Mouse (Mus musculus): ENCODE measurements at regions not wholly inside any gene's neighbourhood (a gene's known extent, or its start where the extent isn't known, plus 50 kb on each side); places are given as distances from the start of the nearest gene placed in this dataset.
A peak's percentile ranks its signal among the peaks of the same experiment; 100 is the strongest.
"Not testable (repeated sequence)": the region's sequence is repeated elsewhere in the genome, so short reads cannot be mapped to it uniquely, and the experiment has no call there.

DNA sequence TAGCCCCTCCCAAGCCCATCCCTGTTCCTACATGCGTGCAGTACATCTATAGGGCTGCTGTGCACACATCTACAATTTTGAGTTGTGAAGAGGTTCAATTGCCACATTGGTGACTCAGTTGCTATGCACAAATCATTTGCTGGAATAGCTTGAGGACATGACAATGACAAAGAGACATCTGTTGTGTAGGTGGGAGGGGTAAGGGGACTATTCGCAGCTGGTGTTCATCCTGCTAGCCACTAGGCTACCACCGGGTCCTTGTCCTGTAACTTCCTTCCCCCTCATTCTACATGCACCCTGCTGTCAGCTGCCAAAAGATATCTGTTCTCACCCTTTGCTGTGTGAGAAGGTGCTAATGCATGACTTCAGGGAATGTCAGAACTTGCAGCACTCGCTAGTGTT lies 1117.7 kb upstream of the Arrdc3 start:
- no peak for DNase-seq

GRCm38 (mm10) chr13:79784991-79785666 lies 1098.1 kb upstream of the Arrdc3 start:
- peak in 1 of 2 experiments; percentile 3 for DNase-seq

- no peak for DNase-seq
Measured at GRCm38 (mm10) chr13:79801591-79801990, 1081.6 kb upstream of the Arrdc3 start.

DNA sequence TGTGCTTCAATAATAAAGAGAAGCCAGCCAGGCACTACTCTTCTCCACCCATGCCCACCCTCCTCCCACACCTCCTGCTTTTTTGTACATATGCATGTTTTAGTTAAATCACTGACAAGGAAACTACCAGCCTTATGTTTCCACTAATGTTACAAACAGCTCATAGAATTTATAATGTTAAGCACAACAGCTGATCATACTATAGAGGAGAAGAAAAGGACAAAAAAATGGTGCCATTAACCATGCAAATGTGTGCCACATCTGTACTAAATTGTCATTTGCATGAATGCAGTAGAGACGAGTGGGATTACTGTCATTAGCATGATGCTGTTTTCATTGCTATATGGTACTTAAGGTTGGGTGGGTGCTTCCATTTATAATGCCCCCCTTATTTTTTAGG lies 1047.6 kb upstream of the Arrdc3 start:
- no peak for DNase-seq

DNA sequence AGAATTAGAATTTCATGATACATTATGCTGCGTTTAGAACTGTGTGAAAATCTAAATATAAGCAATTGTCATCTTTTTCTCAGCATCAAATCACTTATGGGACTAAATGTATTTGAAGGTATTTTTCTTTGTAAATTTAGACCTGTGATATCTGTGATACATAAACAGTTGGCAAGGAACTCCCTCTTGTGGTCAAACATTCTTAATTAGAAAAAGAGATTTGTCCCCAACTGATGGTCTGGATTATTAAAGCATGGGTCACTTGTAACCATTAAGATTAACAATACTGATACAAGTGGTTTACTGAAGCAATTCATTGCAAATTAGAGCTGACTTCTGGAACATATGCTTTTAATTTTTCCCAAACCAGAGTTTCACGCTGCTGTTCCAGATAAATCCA lies 1038.4 kb upstream of the Arrdc3 start:
- no peak for DNase-seq

DNA sequence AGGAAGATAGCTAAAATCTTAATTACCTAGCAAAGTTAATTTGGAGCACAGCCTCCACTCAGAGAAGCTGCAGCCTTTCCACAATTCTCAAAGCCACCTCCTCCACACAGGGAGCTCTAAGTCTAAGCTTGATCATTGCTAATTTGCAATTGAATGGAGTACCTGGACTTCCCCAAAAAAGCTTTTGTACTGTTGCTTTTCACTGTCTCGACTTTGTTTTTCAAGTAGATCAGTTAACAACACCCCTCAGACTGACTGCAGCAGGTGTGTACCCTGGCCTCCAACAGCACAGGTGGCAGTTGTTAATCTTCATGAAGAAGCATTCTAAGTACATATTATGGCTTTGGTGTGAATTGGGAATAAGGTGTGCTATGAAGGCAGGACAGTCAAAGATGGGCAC lies 1015.7 kb upstream of the Arrdc3 start:
- not testable (repeated sequence) for DNase-seq

- DNase-seq: no peak
Measured at GRCm38 (mm10) chr13:79868481-79869225, 1014.5 kb upstream of the Arrdc3 start.

DNA sequence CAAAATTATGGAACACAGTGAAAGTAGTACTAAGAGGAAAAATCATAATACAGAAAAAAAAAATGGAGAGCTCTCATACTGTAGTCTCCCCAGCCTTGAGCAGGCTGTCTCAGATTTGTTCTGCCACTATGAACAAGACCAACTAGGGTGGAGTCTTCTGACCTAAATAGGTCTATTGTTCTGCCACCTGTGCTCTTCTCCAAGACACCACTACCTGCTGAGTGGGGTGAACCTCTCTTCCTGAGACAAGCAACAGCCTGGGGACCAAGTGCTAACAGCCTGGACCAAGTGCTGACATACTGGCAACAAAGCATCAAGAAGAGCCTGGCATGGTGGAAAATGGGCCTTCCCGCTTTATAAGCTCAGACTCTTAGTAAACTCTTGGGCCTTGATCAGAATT lies 1003.0 kb upstream of the Arrdc3 start:
- DNase-seq: no peak

GRCm38 (mm10) chr13:79885959-79886358 lies 997.2 kb upstream of the Arrdc3 start:
- peak; percentile 2 to 12 for DNase-seq

DNA sequence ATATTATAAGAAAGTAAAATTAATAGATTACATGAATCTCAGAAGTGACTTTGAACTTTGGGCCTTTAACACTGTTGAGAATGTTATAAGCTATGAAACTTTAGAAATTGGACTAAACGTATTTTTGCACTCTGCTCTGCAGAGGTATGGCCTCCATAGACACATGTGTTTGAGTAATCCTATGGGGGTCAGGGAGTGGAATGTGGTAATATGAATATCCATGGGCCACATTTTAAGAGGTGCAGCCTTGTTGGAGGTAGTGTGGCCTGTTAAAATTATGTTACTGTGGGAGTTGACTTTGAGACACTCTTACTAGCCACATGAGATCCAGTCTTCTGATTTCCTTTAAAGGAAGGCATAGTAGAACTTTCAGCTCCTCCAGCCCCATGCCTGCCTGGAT lies 996.8 kb upstream of the Arrdc3 start:
- DNase-seq: no peak
